In genomic region chr4:133484266-133485025, GRCm38 (mm10) we compare ENCODE assay signal across 7 mouse cellular contexts. TPM values are rescaled to one million over a fixed set of nuclear protein-coding genes. Genes with fewer than 3 reads are reported as not detected.
DNase-seq lines count a peak whose midpoint lies in the region; ATAC-seq and TF ChIP-seq lines count a peak whose summit lies in the region.

No protein-coding gene starts in this region.

- H3K36me3 ChIP-seq in heart, embryonic 11.5 days (ENCODE audit: control insufficient read depth, insufficient read depth, low read length): no peaks in the 10 kb centered on the region
- no peaks in the 10 kb centered on the region for H3K36me3 ChIP-seq in kidney, embryonic 15.5 days

- 0 out of 2 replicates have a peak overlapping the region, but pooled peaks have one; percentile 15 for H3K4me3 ChIP-seq in heart, embryonic 11.5 days (ENCODE audit: low read depth, low read length)
- peak overlapping the region; percentile 12 for H3K4me3 ChIP-seq in kidney, embryonic 15.5 days (replicated peaks)
- no peak overlapping the region for H3K4me3 ChIP-seq in cerebellum, adult 2 months (replicated peaks; ENCODE audit: insufficient read depth, low read depth, low read length)

- no peak for TF ChIP-seq POLR2A in cerebellum, adult 2 months (IDR thresholded peaks at IDR 0.05; ENCODE audit: borderline replicate concordance, insufficient read depth, low read length)

- peak; percentile 67 for DNase-seq in urinary bladder, postnatal 25 days (ENCODE audit: low spot score)
- no peak for DNase-seq in urinary bladder, adult 2 months (ENCODE audit: low spot score)
- DNase-seq in lung, postnatal 25 days (ENCODE audit: low spot score): peak; percentile 78
- DNase-seq in cerebellum, adult 2 months: no peak
- DNase-seq in spleen, postnatal 36 days (ENCODE audit: low spot score in 2 of 2): no peak

- H3K27me3 ChIP-seq in heart, embryonic 11.5 days (ENCODE audit: control insufficient read depth, insufficient read depth, low read length): peaks cover 19% of the 10 kb centered on the region
- peaks cover 36% of the 10 kb centered on the region for H3K27me3 ChIP-seq in kidney, embryonic 15.5 days
- H3K27me3 ChIP-seq in cerebellum, adult 2 months (ENCODE audit: control insufficient read depth, insufficient read depth, low read length): no peaks in the 10 kb centered on the region

- no peaks in the 10 kb centered on the region for H3K9me3 ChIP-seq in heart, embryonic 11.5 days (replicated peaks; ENCODE audit: control insufficient read depth, low read length)
- H3K9me3 ChIP-seq in kidney, embryonic 15.5 days (replicated peaks): no peaks in the 10 kb centered on the region

- H3K9ac ChIP-seq in heart, embryonic 11.5 days (ENCODE audit: low read depth, low read length): no peak overlapping the region
- H3K9ac ChIP-seq in kidney, embryonic 15.5 days: no peak overlapping the region; the same call in 1 of the 2 replicates

- H3K4me1 ChIP-seq in heart, embryonic 11.5 days (ENCODE audit: control insufficient read depth, insufficient read depth, low read length): peaks cover 19% of the 10 kb centered on the region
- H3K4me1 ChIP-seq in kidney, embryonic 15.5 days: peaks cover 39% of the 10 kb centered on the region
- H3K4me1 ChIP-seq in cerebellum, adult 2 months (ENCODE audit: control insufficient read depth, insufficient read depth, low read length): peaks cover 3% of the 10 kb centered on the region; the same call in 1 of the 2 replicates

- ATAC-seq in heart, embryonic 11.5 days (replicated peaks; ENCODE audit: insufficient number of reproducible peaks, low FRiP score, low TSS enrichment): no peak
- ATAC-seq in kidney, embryonic 15.5 days (replicated peaks; ENCODE audit: low FRiP score): no peak

- WGBS in heart, embryonic 11.5 days (ENCODE audit: insufficient replicate concordance): 14% methylated on average over 22 of the region's 22 CpGs
- WGBS in kidney, embryonic 15.5 days: 9% methylated on average over 22 of the region's 22 CpGs
- WGBS in cerebellum, adult 2 months: 15% methylated on average over 22 of the region's 22 CpGs

- no peak for TF ChIP-seq CTCF in cerebellum, adult 2 months (IDR thresholded peaks at IDR 0.05; ENCODE audit: borderline replicate concordance, insufficient read depth, low read depth, low read length)

- peak overlapping the region; percentile 54 for H3K4me2 ChIP-seq in heart, embryonic 11.5 days
- peak overlapping the region; percentile 52 for H3K4me2 ChIP-seq in kidney, embryonic 15.5 days

- no peak overlapping the region for H3K27ac ChIP-seq in heart, embryonic 11.5 days (ENCODE audit: low read depth, low read length)
- peak overlapping the region; percentile 75 for H3K27ac ChIP-seq in kidney, embryonic 15.5 days
- no peak overlapping the region for H3K27ac ChIP-seq in cerebellum, adult 2 months (ENCODE audit: insufficient read depth, low read length)

RNA-seq across cellular contexts. Expression of gene Tent5b, which starts 4.5 kb away (rescaled TPM):
- polyA plus RNA-seq in urinary bladder, adult 2 months (2012; rRNA removed): 26.0 and 32.2 TPM in 2 replicates
- polyA plus RNA-seq in heart, embryonic 11.5 days (2014; fragmentation: Nextera tagmentation; extraction: Ambion mirVana): 0.47 and 0.83 TPM in 2 replicates
- polyA plus RNA-seq in kidney, embryonic 15.5 days (2015; fragmentation: Nextera tagmentation; extraction: Ambion mirVana): 1.2 and 1.3 TPM in 2 replicates
- 0.21 and 0.26 TPM in 2 replicates for polyA plus RNA-seq in cerebellum, adult 2 months (2012; rRNA removed)

RNA-seq across cellular contexts. Expression of gene Trnp1, which starts 13.9 kb away (rescaled TPM):
- 25.1 and 49.7 TPM in 2 replicates for polyA plus RNA-seq in urinary bladder, adult 2 months (2012; rRNA removed)
- 0.94 and 1.4 TPM in 2 replicates for polyA plus RNA-seq in heart, embryonic 11.5 days (2014; fragmentation: Nextera tagmentation; extraction: Ambion mirVana)
- polyA plus RNA-seq in kidney, embryonic 15.5 days (2015; fragmentation: Nextera tagmentation; extraction: Ambion mirVana): 0.64 and 1.0 TPM in 2 replicates
- polyA plus RNA-seq in cerebellum, adult 2 months (2012; rRNA removed): 153 and 162 TPM in 2 replicates

RNA-seq across cellular contexts. Expression of gene Kdf1, which starts 34.3 kb away (rescaled TPM):
- polyA plus RNA-seq in urinary bladder, adult 2 months (2012; rRNA removed): 7.6 and 10.0 TPM in 2 replicates
- 0.77 and 0.80 TPM in 2 replicates for polyA plus RNA-seq in heart, embryonic 11.5 days (2014; fragmentation: Nextera tagmentation; extraction: Ambion mirVana)
- polyA plus RNA-seq in kidney, embryonic 15.5 days (2015; fragmentation: Nextera tagmentation; extraction: Ambion mirVana): 22.0 and 22.4 TPM in 2 replicates
- 0.10 TPM in 1 of 2 replicates, not detected in the other for polyA plus RNA-seq in cerebellum, adult 2 months (2012; rRNA removed)

Comparison
In these comparisons a context has a peak if more than half of its experiments do, and no peak if none do; other contexts are left out.
1. DNase-seq: peak in urinary bladder, postnatal 25 days (single experiment) and lung, postnatal 25 days (single experiment); none in urinary bladder, adult 2 months (single experiment), cerebellum, adult 2 months (0 of 2) and spleen, postnatal 36 days (0 of 2).
2. RNA of gene Tent5b, which starts 4.5 kb away (polyA plus RNA-seq): 26.0 to 32.2 TPM in urinary bladder, adult 2 months; 1.2 to 1.3 TPM in kidney, embryonic 15.5 days, 0.47 to 0.83 TPM in heart, embryonic 11.5 days and 0.21 to 0.26 TPM in cerebellum, adult 2 months; every median in the first group is over 10 times any median in the second.
3. RNA of gene Trnp1, which starts 13.9 kb away (polyA plus RNA-seq): 153 to 162 TPM in cerebellum, adult 2 months and 25.1 to 49.7 TPM in urinary bladder, adult 2 months; 0.94 to 1.4 TPM in heart, embryonic 11.5 days and 0.64 to 1.0 TPM in kidney, embryonic 15.5 days; every median in the first group is over 10 times any median in the second.